Mouse (Mus musculus): Measurements from ENCODE around the gene Prkcg.

DNA sequence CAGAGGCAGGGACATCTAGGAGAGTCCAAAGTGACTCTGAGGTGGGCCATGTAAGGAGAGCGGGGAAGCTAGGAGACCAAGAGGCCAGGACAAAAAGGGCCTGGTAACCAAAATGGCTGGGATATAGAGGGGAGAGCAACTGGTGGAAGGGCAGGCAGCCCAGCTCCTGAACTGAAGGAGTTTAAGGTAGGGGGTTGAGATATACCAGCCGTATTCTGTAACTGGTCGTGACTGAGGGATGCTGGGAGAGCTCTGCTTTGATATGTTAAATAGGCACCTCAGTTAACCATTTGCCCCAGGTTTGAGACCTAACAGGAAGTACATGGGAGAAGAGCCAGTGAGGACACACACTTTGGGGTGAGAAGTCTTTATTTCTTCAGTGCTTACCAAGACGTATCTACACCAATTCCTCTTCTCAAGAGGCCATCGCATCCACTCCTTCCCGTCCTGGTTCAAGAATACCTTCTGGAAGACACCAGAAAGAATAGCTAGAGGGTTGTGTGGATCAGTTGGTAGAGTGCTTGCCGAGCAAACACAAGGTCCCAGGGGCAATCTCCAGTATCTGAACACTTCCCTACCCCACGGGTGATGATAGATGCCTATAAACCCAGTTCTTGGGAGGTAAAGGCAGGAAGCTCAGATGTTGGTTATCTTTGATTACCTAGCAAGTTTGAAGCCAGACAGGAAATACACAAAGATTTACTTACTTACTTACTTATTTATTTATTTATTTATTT lies 12.1 kb downstream of the Prkcg start:
- TF ChIP-seq CTCF (IDR thresholded peaks at IDR 0.05; ENCODE audit: control insufficient read depth, insufficient read depth, insufficient replicate concordance, low read depth, low read length) (no peak), POLR2A (IDR thresholded peaks at IDR 0.05; ENCODE audit: control insufficient read depth, low read depth, low read length) (no peak)

Measured in testis, adult 2 months (tissue).